Mouse (Mus musculus) spleen, adult 2 months (tissue): ENCODE measurements at regions not wholly inside any gene's neighbourhood (a gene's known extent, or its start where the extent isn't known, plus 50 kb on each side); places are given as distances from the start of the nearest gene placed in this dataset.

Source experiments
- DNase-seq, 2 experiments: peaks; one replicate each; pipeline versions ENCODE4 v3.0.0 to v3.0.0-alpha.2; 2012 to 2021; ENCODE audit warnings: low spot score in 2 of 2, low read depth in 1 of 2
- H3K27ac ChIP-seq: fragments of 200-500 bp; 2 replicates; pipeline ENCODE4 v1.5.1; 2012; ENCODE audit warnings: low read length, inconsistent platforms; ENCODE audit not compliant: insufficient read depth
- H3K27me3 ChIP-seq: fragments of 200-500 bp; 2 replicates; pipeline ENCODE4 v1.6.1; 2012; ENCODE audit warnings: mild to moderate bottlenecking, moderate library complexity, low read length, inconsistent platforms; ENCODE audit not compliant: control insufficient read depth, insufficient read depth
- H3K36me3 ChIP-seq: fragments of 200-500 bp; 2 replicates; pipeline ENCODE4 v1.6.1; 2012; ENCODE audit warnings: mild to moderate bottlenecking, low read length, inconsistent platforms; ENCODE audit not compliant: control insufficient read depth, insufficient read depth
- H3K4me1 ChIP-seq: fragments of 200-500 bp; 2 replicates; pipeline ENCODE4 v1.6.1; 2011; ENCODE audit warnings: inconsistent platforms; ENCODE audit not compliant: control insufficient read depth, insufficient read depth, insufficient read length
- H3K4me3 ChIP-seq: fragments of 200-500 bp; 2 replicates; pipeline ENCODE4 v1.5.1; 2011; ENCODE audit warnings: mild to moderate bottlenecking, inconsistent platforms; ENCODE audit not compliant: insufficient read depth, insufficient read length; ENCODE audit errors: extremely low read depth
- CTCF ChIP-seq: fragments of 200-500 bp; IDR thresholded peaks from 2 replicates; pipeline ENCODE4 v1.5.1; 2011; ENCODE audit warnings: mild to moderate bottlenecking, inconsistent platforms; ENCODE audit not compliant: insufficient read depth, insufficient read length, insufficient replicate concordance; ENCODE audit errors: extremely low read depth
- POLR2A ChIP-seq: fragments of 200-500 bp; IDR thresholded peaks from 2 replicates; pipeline ENCODE4 v1.6.1; 2011; ENCODE audit warnings: low read depth, low read length, inconsistent platforms
- WGBS: fragments of 180-500 bp; shearing (Covaris S2); methylation state at CpG from one replicate; pipeline ENCODE4 v1.1.7; 2018; 5-methylcytosine and 5-hydroxymethylcytosine counted together

- TF ChIP-seq CTCF, result no peak
- no peak for TF ChIP-seq POLR2A
- no peak for DNase-seq
- Histone ChIP-seq H3K4me3 (no peak overlapping the region), H3K4me1 (no peaks in the 10 kb centered on the region), H3K36me3 (no peaks in the 10 kb centered on the region), H3K27ac (no peak overlapping the region), H3K27me3 (no peaks in the 10 kb centered on the region)
- WGBS, result 91% methylated on average over 10 of the region's 10 CpGs
Observed at GRCm38 (mm10) chr8:36304809-36305208, 539.2 kb downstream of the Gm19410 start.

- no peak for TF ChIP-seq CTCF
- no peak for TF ChIP-seq POLR2A
- Histone ChIP-seq H3K4me3 (no peak overlapping the region), H3K36me3 (no peaks in the 10 kb centered on the region), H3K27me3 (no peaks in the 10 kb centered on the region), H3K4me1 (no peaks in the 10 kb centered on the region), H3K27ac (no peak overlapping the region)
- WGBS, result 82% methylated on average over 4 of the region's 4 CpGs
- DNase-seq, result no peak
Observed at GRCm38 (mm10) chr8:36306336-36306735, 540.7 kb downstream of the Gm19410 start.

GRCm38 (mm10) chr8:36307496-36307895, 541.9 kb downstream of the Gm19410 start:
- 91% methylated on average over 8 of the region's 8 CpGs for WGBS
- TF ChIP-seq POLR2A (no peak), CTCF (no peak)
- no peak overlapping the region for H3K4me3 ChIP-seq
- no peak for DNase-seq
- H3K27ac ChIP-seq, result no peak overlapping the region
- H3K4me1 ChIP-seq, result no peaks in the 10 kb centered on the region
- no peaks in the 10 kb centered on the region for H3K36me3 ChIP-seq
- no peaks in the 10 kb centered on the region for H3K27me3 ChIP-seq

- H3K36me3 ChIP-seq, result no peaks in the 10 kb centered on the region
- WGBS, result 90% methylated on average over 2 of the region's 2 CpGs
- DNase-seq, result no peak
Observed at GRCm38 (mm10) chr8:36308056-36308455, 542.5 kb downstream of the Gm19410 start.

GRCm38 (mm10) chr8:36309326-36309725, 543.7 kb downstream of the Gm19410 start:
- no peaks in the 10 kb centered on the region for H3K4me1 ChIP-seq
- no peaks in the 10 kb centered on the region for H3K27me3 ChIP-seq
- H3K4me3 ChIP-seq, result no peak overlapping the region
- WGBS, result 93% methylated on average over 6 of the region's 6 CpGs
- no peak for DNase-seq
- TF ChIP-seq POLR2A, result no peak
- TF ChIP-seq CTCF, result no peak
- H3K36me3 ChIP-seq, result no peaks in the 10 kb centered on the region
- no peak overlapping the region for H3K27ac ChIP-seq

More at GRCm38 (mm10) chr8:36308056-36308455, 542.5 kb downstream of the Gm19410 start:
- no peaks in the 10 kb centered on the region for H3K27me3 ChIP-seq
- no peak overlapping the region for H3K4me3 ChIP-seq
- H3K4me1 ChIP-seq, result no peaks in the 10 kb centered on the region
- no peak for TF ChIP-seq POLR2A
- TF ChIP-seq CTCF, result no peak
- no peak overlapping the region for H3K27ac ChIP-seq

- TF ChIP-seq POLR2A (no peak), CTCF (no peak)
- Histone ChIP-seq H3K27ac (no peak overlapping the region), H3K36me3 (no peaks in the 10 kb centered on the region), H3K4me1 (no peaks in the 10 kb centered on the region), H3K4me3 (no peak overlapping the region), H3K27me3 (no peaks in the 10 kb centered on the region)
- 80% methylated on average over 10 of the region's 10 CpGs for WGBS
- DNase-seq, result no peak
Observed at GRCm38 (mm10) chr8:36309952-36310351, 544.4 kb downstream of the Gm19410 start.

- H3K27ac ChIP-seq, result no peak overlapping the region
- no peak overlapping the region for H3K4me3 ChIP-seq
- no peak for DNase-seq
- TF ChIP-seq CTCF, result no peak
- TF ChIP-seq POLR2A, result no peak
- H3K4me1 ChIP-seq, result no peaks in the 10 kb centered on the region
- H3K36me3 ChIP-seq, result no peaks in the 10 kb centered on the region
- 84% methylated on average over 5 of the region's 5 CpGs for WGBS
- no peaks in the 10 kb centered on the region for H3K27me3 ChIP-seq
Observed at GRCm38 (mm10) chr8:36311734-36312133, 546.1 kb downstream of the Gm19410 start.
